Mouse (Mus musculus) spleen, adult 2 months (tissue): ENCODE data around the gene Rpl13a. TPM values are rescaled to one million over a fixed set of nuclear protein-coding genes. Genes with fewer than 3 reads are reported as not detected.
"Not testable (repeated sequence)": the region's sequence is repeated elsewhere in the genome, so short reads cannot be mapped to it uniquely, and the experiment has no call there.

ENCODE experiments used
- DNase-seq, 2 experiments: peaks; one replicate each; pipeline versions ENCODE4 v3.0.0 to v3.0.0-alpha.2; 2012 to 2021; ENCODE audit warnings: low spot score in 2 of 2, low read depth in 1 of 2
- H3K27ac ChIP-seq: fragments of 200-500 bp; 2 replicates; pipeline ENCODE4 v1.5.1; 2012; ENCODE audit warnings: low read length, inconsistent platforms; ENCODE audit not compliant: insufficient read depth
- H3K27me3 ChIP-seq: fragments of 200-500 bp; 2 replicates; pipeline ENCODE4 v1.6.1; 2012; ENCODE audit warnings: mild to moderate bottlenecking, moderate library complexity, low read length, inconsistent platforms; ENCODE audit not compliant: control insufficient read depth, insufficient read depth
- H3K36me3 ChIP-seq: fragments of 200-500 bp; 2 replicates; pipeline ENCODE4 v1.6.1; 2012; ENCODE audit warnings: mild to moderate bottlenecking, low read length, inconsistent platforms; ENCODE audit not compliant: control insufficient read depth, insufficient read depth
- H3K4me1 ChIP-seq: fragments of 200-500 bp; 2 replicates; pipeline ENCODE4 v1.6.1; 2011; ENCODE audit warnings: inconsistent platforms; ENCODE audit not compliant: control insufficient read depth, insufficient read depth, insufficient read length
- H3K4me3 ChIP-seq: fragments of 200-500 bp; 2 replicates; pipeline ENCODE4 v1.5.1; 2011; ENCODE audit warnings: mild to moderate bottlenecking, inconsistent platforms; ENCODE audit not compliant: insufficient read depth, insufficient read length; ENCODE audit errors: extremely low read depth
- CTCF ChIP-seq: fragments of 200-500 bp; IDR thresholded peaks from 2 replicates; pipeline ENCODE4 v1.5.1; 2011; ENCODE audit warnings: mild to moderate bottlenecking, inconsistent platforms; ENCODE audit not compliant: insufficient read depth, insufficient read length, insufficient replicate concordance; ENCODE audit errors: extremely low read depth
- POLR2A ChIP-seq: fragments of 200-500 bp; IDR thresholded peaks from 2 replicates; pipeline ENCODE4 v1.6.1; 2011; ENCODE audit warnings: low read depth, low read length, inconsistent platforms
- WGBS: fragments of 180-500 bp; shearing (Covaris S2); methylation state at CpG from one replicate; pipeline ENCODE4 v1.1.7; 2018; 5-methylcytosine and 5-hydroxymethylcytosine counted together
- polyA plus RNA-seq: library from polyadenylated mRNA; depleted of rRNA; stranded (reverse); fragments of >200 nt; gene quantifications from 2 replicates; pipeline ENCODE4 v1.2.3, GENCODE M21; 2012

The Rpl13a gene
- polyA plus RNA-seq, 1 experiment, result 1,860 TPM

DNA sequence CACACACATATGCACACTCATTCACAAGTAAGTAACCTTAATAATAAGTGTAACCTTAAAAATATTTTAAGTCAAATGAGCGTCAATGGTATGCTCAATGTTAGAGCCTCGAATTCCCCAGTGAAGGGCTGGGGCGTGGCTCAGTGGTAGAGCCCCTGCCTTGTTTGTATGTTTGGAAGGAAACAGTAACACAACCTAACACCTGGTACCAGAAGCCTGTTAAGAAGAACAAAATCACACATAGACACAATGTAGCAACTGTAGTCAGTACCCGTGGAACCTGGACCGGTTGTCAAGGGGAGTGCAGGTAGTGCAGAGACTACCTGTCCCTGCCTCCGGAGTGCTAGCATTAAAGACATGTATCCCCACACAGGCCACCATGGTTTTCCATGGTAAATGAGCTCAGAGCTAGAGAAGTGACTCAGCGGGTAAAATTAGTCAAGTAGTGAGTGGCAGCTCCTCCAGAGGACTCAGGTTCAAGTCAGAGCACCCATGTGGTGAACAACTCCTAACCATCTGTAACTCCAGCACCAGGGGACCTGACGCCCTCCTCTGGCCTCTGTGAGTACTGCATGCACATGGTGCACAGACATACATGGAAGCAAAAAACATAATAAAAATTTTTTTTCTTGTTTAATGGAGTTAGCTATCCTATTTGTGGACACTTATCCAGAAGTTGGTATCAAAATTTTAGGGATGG, 29.9 kb downstream of the Rpl13a start:
- Histone ChIP-seq H3K4me3 (no peak overlapping the region), H3K36me3 (no peaks in the 10 kb centered on the region; the same call in 1 of the 2 replicates), H3K27me3 (no peaks in the 10 kb centered on the region), H3K27ac (no peak overlapping the region), H3K4me1 (no peaks in the 10 kb centered on the region; the same call in none of the 2 replicates)
- TF ChIP-seq CTCF (no peak), POLR2A (no peak)
- 89% methylated on average over 8 of the region's 8 CpGs for WGBS
- DNase-seq, result no peak

DNA sequence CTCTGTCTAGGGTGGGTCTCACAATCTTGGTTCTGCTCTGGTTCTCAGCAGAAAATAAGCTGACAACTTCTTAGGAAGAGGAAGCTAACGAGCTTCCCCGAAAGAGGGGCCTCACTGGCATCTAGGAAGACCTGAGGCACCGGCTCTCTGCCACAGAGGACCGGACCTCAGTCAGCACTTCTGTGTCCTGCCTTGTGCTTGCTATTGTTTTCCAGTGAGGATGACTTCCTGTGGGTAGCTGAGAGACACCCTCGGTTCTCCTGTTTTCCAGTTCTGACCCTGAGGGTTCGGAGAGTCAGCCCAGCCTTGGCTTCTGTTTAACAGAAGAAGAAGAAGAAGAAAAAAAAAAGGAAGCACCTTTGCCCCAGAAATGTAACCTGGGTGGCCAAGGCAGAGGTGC, 31.1 kb downstream of the Rpl13a start:
- WGBS, result 13% methylated on average over 6 of the region's 6 CpGs
- Histone ChIP-seq H3K4me3 (no peak overlapping the region), H3K27ac (peak overlapping the region; percentile 52), H3K36me3 (no peaks in the 10 kb centered on the region; the same call in 1 of the 2 replicates), H3K4me1 (no peaks in the 10 kb centered on the region; the same call in none of the 2 replicates), H3K27me3 (no peaks in the 10 kb centered on the region)
- TF ChIP-seq POLR2A (no peak), CTCF (no peak)
- DNase-seq, result no peak

DNA sequence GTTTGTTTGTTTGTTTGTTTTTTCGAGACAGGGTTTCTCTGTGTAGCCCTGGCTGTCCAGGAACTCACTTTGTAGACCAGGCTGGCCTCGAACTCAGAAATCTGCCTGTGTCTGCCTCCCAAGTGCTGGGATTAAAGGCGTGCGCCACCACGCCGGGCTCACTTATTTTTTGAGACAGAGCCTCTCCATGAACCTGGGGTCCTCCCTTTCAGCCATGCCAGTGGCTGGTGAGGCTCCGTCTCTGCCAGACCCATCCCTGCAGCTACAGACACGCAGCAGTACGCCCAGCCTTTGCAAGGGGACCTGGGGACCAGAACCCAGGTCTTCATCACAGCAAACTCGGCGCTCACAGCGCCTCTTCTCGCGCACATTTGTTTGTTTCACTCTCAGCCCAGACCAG, 32.6 kb downstream of the Rpl13a start:
- H3K27me3 ChIP-seq, H3K36me3 ChIP-seq, H3K27ac ChIP-seq, DNase-seq, H3K4me3 ChIP-seq, H3K4me1 ChIP-seq: not testable (repeated sequence)
- 91% methylated on average over 14 of the region's 14 CpGs for WGBS

DNA sequence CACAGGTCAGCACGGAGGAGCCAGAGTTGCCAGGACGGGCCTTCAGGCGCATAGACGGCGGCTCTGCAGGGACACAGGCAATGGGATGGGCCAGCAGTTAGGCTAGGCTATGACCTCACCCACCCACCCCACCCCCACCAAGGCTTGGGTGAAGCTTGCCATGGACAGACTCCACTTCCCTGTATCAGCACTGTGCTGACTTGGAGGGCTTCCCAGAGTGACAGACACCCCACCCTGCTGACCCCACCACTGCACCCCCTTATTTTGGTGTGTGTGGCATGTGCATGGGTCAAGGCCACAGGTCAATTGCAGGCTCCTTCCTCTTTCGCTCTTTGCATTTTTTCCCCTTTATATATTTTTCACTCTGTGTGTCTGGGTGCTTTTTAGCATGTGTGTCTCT, 33.2 kb downstream of the Rpl13a start:
- TF ChIP-seq CTCF, result no peak
- no peak for TF ChIP-seq POLR2A
- WGBS, result 82% methylated on average over 6 of the region's 6 CpGs
- Histone ChIP-seq H3K4me1 (peaks cover 2% of the 10 kb centered on the region), H3K36me3 (no peaks in the 10 kb centered on the region; the same call in 1 of the 2 replicates), H3K27me3 (no peaks in the 10 kb centered on the region), H3K27ac (no peak overlapping the region), H3K4me3 (no peak overlapping the region)
- DNase-seq, result no peak

DNA sequence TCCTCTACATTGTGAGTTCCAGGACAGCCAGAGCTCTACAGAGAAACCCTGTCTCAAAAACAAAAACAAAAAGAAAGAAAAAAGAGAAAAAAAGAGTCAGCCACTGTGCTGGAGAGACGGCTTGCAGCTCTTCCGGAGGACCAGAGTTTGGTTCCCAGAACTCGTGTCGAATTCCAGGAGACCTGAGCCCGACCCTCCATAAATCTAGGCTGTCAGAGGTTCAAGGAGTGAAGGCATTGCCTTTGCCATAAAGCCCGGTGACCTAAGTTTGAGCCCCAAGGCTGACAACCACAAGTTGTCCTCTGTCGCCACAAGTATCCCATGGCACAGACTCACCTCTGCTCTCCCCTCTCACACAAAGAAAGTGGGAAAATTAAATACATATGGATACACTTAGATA, 34.4 kb downstream of the Rpl13a start:
- no peaks in the 10 kb centered on the region for H3K27me3 ChIP-seq
- H3K36me3 ChIP-seq, result no peaks in the 10 kb centered on the region; the same call in 1 of the 2 replicates
- H3K4me1 ChIP-seq, result peaks cover 2% of the 10 kb centered on the region
- WGBS, result 82% methylated on average over 7 of the region's 7 CpGs
- H3K4me3 ChIP-seq, result no peak overlapping the region
- TF ChIP-seq POLR2A (no peak), CTCF (no peak)
- H3K27ac ChIP-seq, result no peak overlapping the region
- no peak for DNase-seq

DNA sequence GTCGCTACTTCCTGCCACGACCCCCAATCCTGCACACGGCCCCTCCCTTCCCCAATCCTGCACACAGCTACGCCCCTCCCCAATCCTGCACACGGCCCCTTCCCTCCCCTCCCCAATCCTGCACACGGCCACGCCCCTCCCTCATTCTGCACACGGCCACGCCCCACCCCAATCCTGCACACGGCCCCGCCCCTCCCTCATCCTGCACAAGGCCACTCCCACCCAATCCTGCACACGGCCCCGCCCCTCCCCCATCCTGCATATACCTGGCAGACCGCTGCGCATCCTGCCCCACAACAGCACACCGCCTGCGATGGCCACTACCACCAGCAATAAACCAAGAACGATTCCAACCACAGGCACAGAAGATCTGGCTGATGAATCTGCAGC, 35.0 kb downstream of the Rpl13a start:
- H3K27ac ChIP-seq, result no peak overlapping the region
- peaks cover 2% of the 10 kb centered on the region for H3K4me1 ChIP-seq
- TF ChIP-seq POLR2A, result no peak
- no peak for TF ChIP-seq CTCF
- no peaks in the 10 kb centered on the region for H3K27me3 ChIP-seq
- H3K4me3 ChIP-seq, result no peak overlapping the region
- no peak for DNase-seq
- no peaks in the 10 kb centered on the region; the same call in 1 of the 2 replicates for H3K36me3 ChIP-seq
- 54% methylated on average over 18 of the region's 18 CpGs for WGBS

DNA sequence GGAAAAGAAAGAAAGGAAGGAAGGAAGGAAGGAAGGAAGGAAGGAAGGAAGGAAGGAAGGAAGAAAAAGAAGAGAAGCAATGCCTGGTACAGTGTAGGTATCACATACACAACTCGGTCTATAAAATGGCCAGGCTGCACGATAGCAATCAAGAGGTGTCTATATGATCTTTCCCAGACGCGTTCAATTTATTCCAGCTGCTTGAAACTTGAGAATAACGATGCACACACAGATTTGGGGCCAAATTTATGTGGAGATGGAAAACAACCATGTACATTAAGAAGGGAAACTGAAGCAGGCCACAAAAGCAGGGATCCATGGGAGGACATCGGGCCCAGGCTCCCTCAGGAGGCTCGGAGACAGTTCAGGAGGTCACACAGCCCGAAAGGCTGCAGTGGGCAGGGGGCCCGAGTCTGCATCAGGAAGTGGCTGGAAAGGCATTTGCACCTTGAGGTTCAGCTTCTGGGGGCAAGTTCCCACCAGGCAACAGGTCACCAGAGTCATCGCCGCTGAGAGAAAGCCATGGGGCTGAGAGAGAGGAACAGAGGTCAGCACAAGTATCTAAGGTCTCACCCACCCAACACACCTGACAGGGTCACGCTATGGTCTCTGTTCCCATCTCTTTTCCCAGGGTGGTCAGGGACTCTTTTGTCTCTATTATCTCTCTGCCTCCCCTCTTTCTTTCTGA, 35.6 kb downstream of the Rpl13a start:
- TF ChIP-seq POLR2A (no peak), CTCF (no peak)
- H3K27ac ChIP-seq, result no peak overlapping the region
- no peaks in the 10 kb centered on the region; the same call in 1 of the 2 replicates for H3K36me3 ChIP-seq
- no peak for DNase-seq
- H3K4me1 ChIP-seq, result peaks cover 2% of the 10 kb centered on the region
- H3K27me3 ChIP-seq, result no peaks in the 10 kb centered on the region
- 80% methylated on average over 12 of the region's 12 CpGs for WGBS
- no peak overlapping the region for H3K4me3 ChIP-seq
